Mouse (Mus musculus) frontal cortex, postnatal 14 days (tissue): ENCODE data around the gene Zfp275.
"Not testable (repeated sequence)": the region's sequence is repeated elsewhere in the genome, so short reads cannot be mapped to it uniquely, and the experiment has no call there.

Source experiments
- DNase-seq, 2 experiments: peaks; one replicate each; pipeline ENCODE4 v3.0.0; 2022; ENCODE audit warnings: low spot score in 2 of 2

Zfp275 gene

GRCm38 (mm10) chrX:73342483-73342895 lies at the start of gene Zfp275:
Zfp275 (plus strand) TSS chrX:73342621.
- peak; percentile 34 to 50 for DNase-seq

GRCm38 (mm10) chrX:73292876-73293275 lies 49.5 kb upstream of the Zfp275 start, which contains the start of the genes Xlr5a and Xlr5c:
Xlr5a (minus strand) TSS chrX:73292976.
Xlr5c (minus strand) TSS chrX:73292976.
- not testable (repeated sequence) for DNase-seq

GRCm38 (mm10) chrX:73295745-73296144 lies 46.7 kb upstream of the Zfp275 start:
- DNase-seq = not testable (repeated sequence)

GRCm38 (mm10) chrX:73312522-73312921 lies 29.9 kb upstream of the Zfp275 start:
- no peak for DNase-seq

GRCm38 (mm10) chrX:73321029-73321428 lies 21.4 kb upstream of the Zfp275 start:
- DNase-seq = no peak

GRCm38 (mm10) chrX:73327215-73327614 lies 15.2 kb upstream of the Zfp275 start:
- DNase-seq = no peak

GRCm38 (mm10) chrX:73333548-73333947 lies 8.9 kb upstream of the Zfp275 start:
- DNase-seq = no peak

GRCm38 (mm10) chrX:73336740-73337139 lies 5.7 kb upstream of the Zfp275 start, which contains the start of gene Gm45015:
Gm45015 (minus strand) TSS chrX:73336840.
- no peak for DNase-seq

- no peak for DNase-seq
Measured at GRCm38 (mm10) chrX:73341473-73341872, 948 bp upstream of the Zfp275 start.

- DNase-seq = no peak
Measured at GRCm38 (mm10) chrX:73342068-73342467, 353 bp upstream of the Zfp275 start.

- no peak for DNase-seq
Measured at GRCm38 (mm10) chrX:73342941-73343735, 717 bp downstream of the Zfp275 start.

GRCm38 (mm10) chrX:73343802-73344201 lies 1.4 kb downstream of the Zfp275 start:
- no peak for DNase-seq

- DNase-seq = no peak
Measured at GRCm38 (mm10) chrX:73344346-73344745, 1.9 kb downstream of the Zfp275 start.

- DNase-seq = no peak
Measured at GRCm38 (mm10) chrX:73356163-73356562, 13.7 kb downstream of the Zfp275 start.

GRCm38 (mm10) chrX:73356719-73357118 lies 14.3 kb downstream of the Zfp275 start:
- DNase-seq = no peak

- DNase-seq = no peak
Measured at GRCm38 (mm10) chrX:73363291-73363690, 20.9 kb downstream of the Zfp275 start.

GRCm38 (mm10) chrX:73384419-73384818 lies 42.0 kb downstream of the Zfp275 start:
- DNase-seq = no peak

GRCm38 (mm10) chrX:73384924-73385323 lies 42.5 kb downstream of the Zfp275 start:
- no peak for DNase-seq

- DNase-seq = no peak
Measured at GRCm38 (mm10) chrX:73391481-73391880, 49.1 kb downstream of the Zfp275 start.

GRCm38 (mm10) chrX:73396446-73396845 lies 54.0 kb downstream of the Zfp275 start:
- no peak for DNase-seq

GRCm38 (mm10) chrX:73398636-73399035 lies 56.2 kb downstream of the Zfp275 start, which contains the start of gene Gm18336:
Gm18336 (minus strand) TSS chrX:73398736.
- not testable (repeated sequence) for DNase-seq

GRCm38 (mm10) chrX:73400951-73401350 lies 58.5 kb downstream of the Zfp275 start:
- no peak for DNase-seq

GRCm38 (mm10) chrX:73401616-73402015 lies 59.2 kb downstream of the Zfp275 start:
- DNase-seq = no peak
